Mouse (Mus musculus): ENCODE measurements around the gene Sfxn1.
A peak's percentile ranks its signal among the peaks of the same experiment; 100 is the strongest.

Sfxn1 gene

GRCm38 (mm10) chr13:54071606-54072331 is at the start of gene Sfxn1:
Sfxn1 (plus strand) TSS chr13:54071869.
- DNase-seq, result peak; percentile 77 to 83

GRCm38 (mm10) chr13:54023311-54023710 is 48.4 kb upstream of the Sfxn1 start:
- peak; percentile 67 to 72 for DNase-seq

DNA sequence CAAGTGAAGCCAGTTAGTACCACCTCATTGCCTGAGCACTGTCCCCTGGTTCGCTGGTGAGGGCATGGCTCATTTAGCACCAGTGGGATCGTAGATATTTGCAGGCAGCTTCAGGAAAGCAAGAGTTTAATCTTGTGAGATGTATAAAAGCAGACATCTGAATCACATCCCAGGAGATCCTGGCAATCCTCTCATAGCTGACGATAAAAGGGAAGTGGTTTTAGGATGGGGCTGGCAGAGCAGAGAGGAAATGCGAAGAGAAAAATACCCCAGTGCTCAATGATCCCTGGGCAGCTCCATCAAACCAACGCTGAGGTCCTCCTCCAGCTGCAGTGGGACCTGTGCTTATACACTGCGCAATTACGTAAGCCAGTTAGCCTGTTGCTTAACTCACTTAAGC is 44.6 kb upstream of the Sfxn1 start:
- no peak for DNase-seq

DNA sequence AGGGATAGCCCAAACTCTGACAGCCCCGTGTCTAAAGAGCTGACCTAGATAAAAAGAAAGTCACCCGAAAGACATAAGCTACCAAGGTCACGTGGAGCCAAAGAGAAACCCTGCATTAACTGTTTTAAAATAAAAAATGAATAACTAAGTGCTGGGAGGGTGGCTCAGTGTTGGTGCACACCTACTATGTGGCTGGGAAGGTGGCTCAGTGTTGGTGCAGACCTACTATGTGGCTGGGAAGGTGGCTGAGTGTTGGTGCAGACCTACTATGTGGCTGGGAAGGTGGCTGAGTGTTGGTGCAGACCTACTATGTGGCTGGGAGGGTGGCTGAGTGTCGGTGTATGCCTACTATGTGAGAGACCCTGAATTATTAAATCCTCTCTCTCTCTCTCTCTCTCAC is 38.0 kb upstream of the Sfxn1 start:
- DNase-seq, result no peak

GRCm38 (mm10) chr13:54035541-54035940 is 36.1 kb upstream of the Sfxn1 start:
- peak in 1 of 2 experiments; percentile 23 for DNase-seq

GRCm38 (mm10) chr13:54037936-54038335 is 33.7 kb upstream of the Sfxn1 start:
- DNase-seq, result no peak

DNA sequence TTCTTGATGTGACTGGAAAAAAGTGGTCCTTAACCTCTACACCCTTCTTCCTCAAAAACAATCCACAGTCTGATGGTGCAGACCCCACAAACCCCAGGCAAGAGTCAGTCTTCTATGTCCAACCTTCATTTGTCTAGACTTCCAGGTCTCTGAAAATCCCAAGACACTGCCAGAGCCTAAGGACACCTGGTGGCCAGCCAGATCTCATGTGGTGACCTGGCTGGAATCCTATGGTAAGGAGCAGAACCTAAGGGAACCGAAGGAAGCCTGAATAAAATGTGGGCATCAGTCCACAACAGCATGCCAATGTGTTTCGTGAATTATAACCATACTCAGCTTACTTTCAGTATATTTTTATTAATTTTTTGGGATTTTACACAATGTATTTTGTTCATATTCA is 31.4 kb upstream of the Sfxn1 start:
- peak; percentile 64 to 72 for DNase-seq

GRCm38 (mm10) chr13:54048679-54049352 is 22.9 kb upstream of the Sfxn1 start:
- no peak for DNase-seq

DNA sequence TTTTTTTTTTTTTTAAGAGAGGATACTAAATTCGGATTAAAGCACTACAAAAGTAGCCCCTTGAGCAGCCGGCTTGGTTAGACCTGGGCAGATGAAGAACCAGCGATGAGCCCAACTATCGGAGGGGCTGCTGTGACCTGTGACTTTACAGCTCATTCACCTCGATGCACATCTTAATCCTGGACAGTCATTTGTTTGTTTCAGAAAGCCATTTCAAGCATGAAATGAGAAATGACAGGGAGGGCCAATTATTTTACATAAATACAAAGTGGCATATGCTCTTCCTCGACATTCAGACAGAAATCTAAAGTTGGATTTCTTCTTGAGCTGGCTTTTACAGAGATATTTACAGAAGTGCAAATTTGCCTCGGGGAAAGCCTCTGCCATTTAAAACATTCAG is 20.0 kb upstream of the Sfxn1 start:
- DNase-seq, result no peak

DNA sequence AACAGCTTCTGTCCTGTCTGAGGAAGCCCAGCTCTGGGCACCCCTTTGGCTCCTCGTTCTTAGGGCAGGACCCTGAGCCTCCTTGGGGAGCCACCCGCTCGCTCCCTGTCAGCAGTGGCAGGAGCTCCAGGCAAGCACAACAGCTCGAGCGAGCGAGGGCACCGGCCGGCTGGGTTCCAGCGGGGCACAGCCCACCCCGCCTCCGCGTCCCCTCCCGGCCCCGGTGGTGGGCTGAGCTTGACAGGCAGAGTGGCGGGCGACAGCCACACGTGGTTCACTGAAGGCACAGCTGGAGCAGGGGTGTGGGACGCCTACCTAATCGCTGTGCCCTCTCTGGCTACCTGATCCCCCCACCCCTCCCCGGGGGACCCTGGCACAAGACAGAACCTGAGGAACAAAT is 16.7 kb upstream of the Sfxn1 start:
- DNase-seq, result peak; percentile 25 to 35

DNA sequence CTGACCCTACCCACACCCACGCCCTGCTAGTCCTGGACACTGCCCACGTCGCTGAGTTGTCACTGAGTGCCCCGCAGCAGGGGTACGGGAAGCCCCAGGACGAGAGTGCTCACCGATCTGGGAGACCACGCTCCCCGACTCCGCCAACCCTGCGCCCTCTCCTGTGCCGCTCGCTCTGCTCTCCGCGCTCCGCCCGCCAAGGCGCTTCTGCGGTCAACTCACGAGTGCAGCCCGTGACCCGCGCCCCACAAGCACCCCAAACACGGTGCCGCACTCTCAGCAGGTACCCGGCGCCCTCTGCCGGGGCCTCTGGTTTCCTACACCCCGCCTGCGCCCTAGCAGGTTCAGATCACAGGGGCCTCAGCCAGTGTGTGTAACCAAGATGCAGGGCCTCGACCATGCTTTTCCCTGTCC is 16.2 kb upstream of the Sfxn1 start, which contains the start of gene Drd1:
Drd1 (minus strand) TSS at position 258 of the 414 bp plus-strand sequence.
- peak; percentile 90 to 91 for DNase-seq

- DNase-seq, result peak; percentile 29 to 31
Measured at GRCm38 (mm10) chr13:54062068-54062467, 9.6 kb upstream of the Sfxn1 start.

- peak; percentile 58 to 63 for DNase-seq
Measured at GRCm38 (mm10) chr13:54063292-54063691, 8.4 kb upstream of the Sfxn1 start.

GRCm38 (mm10) chr13:54066081-54066746 is 5.5 kb upstream of the Sfxn1 start:
- no peak for DNase-seq

GRCm38 (mm10) chr13:54067617-54068166 is 4.0 kb upstream of the Sfxn1 start:
- no peak for DNase-seq

DNA sequence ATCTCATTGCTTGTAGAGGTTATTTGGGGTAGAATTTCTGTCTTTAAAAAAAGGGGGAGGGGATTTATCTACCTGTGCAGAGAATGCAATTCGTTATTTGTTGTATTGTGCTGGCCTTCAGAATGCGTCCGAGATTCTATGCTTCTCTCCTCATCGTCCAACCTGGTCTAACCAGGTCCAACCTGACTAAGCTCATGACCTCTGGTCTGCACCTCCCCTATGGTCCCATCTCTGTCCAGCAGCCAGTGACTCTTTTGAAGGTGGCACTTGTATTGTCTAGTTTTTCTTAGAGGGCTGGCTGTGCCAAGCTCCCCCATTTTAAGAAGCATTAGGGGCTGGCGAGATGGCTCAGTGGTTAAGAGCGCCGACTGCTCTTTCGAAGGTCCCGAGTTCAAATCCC is 658 bp upstream of the Sfxn1 start:
- no peak for DNase-seq

DNA sequence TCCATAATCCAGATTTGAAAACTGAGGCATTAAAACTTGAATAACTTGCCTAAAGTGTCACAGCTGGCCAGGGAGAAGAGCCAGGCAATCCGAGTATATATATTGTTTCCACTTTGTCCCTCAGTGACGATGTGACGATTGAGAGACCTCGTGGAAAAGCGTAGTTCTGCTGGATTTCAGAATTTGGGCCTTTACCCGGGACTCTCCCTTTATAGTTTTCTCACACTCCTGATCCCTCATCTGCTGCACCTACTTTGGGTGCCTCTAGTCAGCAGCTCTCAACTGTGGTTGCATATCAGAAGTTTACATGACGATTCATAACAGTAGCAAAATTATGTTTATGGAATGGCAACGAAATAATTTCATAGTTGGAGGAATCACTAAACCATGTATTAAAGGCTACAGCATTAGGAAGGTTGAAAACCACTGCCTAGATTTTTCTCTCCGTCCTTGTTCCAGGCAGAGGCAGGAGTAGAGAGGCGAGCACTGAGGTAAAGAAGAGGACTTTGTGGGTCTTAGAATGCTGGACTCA is 923 bp downstream of the Sfxn1 start:
- no peak for DNase-seq

DNA sequence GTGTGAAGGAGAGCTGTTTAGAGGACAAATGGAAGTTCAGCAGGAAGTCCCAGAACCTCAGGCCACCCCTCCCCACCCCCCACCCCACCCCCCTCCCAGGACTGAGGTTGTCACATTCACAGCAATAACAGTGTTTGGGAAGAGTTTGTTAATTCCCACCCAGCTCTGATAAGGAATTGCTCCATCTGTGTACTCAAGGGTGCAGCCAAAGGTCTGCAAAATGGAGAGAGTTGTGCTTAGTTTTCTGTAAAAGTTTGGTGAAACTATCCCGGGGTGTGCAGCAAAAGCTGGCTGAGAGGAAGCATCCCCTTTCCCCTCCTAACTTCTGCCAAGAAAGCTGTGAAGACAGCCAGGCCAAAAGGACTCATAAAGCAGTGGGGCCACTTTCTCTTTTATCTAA is 1.4 kb downstream of the Sfxn1 start:
- DNase-seq, result no peak

DNA sequence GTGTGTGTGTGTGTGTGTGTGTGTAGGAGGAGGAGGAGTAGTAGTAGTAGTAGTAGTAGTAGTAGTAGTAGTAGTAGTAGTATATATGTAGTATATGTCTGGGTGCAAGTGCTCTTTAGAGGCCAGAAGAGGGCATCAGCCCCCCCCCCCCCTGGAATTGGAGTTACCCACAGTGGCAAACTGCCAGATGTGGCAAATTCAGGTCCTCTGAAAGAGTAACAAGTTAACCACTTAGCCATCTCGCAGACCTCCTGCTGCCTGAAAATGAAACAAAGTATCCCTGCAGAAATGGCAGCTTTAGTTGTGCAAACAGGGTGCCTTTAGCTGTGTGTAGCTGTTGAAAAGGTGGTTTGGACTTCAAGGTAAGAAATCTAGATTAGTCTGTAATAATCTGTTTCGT is 1.8 kb downstream of the Sfxn1 start:
- peak in 1 of 2 experiments; percentile 21 for DNase-seq

- DNase-seq, result no peak
Measured at GRCm38 (mm10) chr13:54075416-54075815, 3.7 kb downstream of the Sfxn1 start.

DNA sequence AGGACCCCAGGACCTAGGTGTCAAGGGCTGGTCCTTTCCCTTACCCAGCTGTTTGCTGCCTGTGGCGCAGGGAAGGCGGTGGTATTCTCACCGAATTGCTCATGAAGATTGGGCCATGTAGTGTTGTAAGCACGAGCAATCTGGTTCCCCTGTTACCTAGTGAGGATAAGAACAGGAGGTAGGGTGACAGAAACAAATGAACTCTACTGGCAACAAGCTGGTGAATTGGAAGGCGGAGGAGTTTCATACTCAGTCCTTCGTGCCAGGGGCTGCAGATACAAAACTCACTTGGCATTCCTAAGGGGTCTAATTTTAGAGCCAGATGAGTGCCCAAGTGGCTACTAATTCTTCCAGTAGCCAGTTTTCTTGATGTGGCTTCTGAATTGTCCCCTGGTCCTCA is 4.4 kb downstream of the Sfxn1 start:
- DNase-seq, result no peak

- DNase-seq, result no peak
Measured at GRCm38 (mm10) chr13:54076762-54077460, 5.2 kb downstream of the Sfxn1 start.

Measured in cerebellum, postnatal 14 days (tissue).